Comparison of ENCODE assay signal across 8 mouse cellular contexts in genomic region chr5:35971841-35972578, GRCm38 (mm10).
DNase-seq lines count a peak whose midpoint lies in the region; ATAC-seq and TF ChIP-seq lines count a peak whose summit lies in the region.

No protein-coding gene starts in this region.

- WGBS in kidney, embryonic 15.5 days = 59% methylated on average over 10 of the region's 10 CpGs
- 65% methylated on average over 10 of the region's 10 CpGs for WGBS in spleen, adult 2 months

- H3K9ac ChIP-seq in kidney, embryonic 15.5 days = no peak overlapping the region

- no peak for ATAC-seq in kidney, embryonic 15.5 days (replicated peaks; ENCODE audit: low FRiP score)
- ATAC-seq in monocyte, adult 5-6 weeks (replicated peaks; ENCODE audit: insufficient number of reproducible peaks, low FRiP score, low TSS enrichment, poor library complexity, severe bottlenecking) = no peak

- H3K27me3 ChIP-seq in kidney, embryonic 15.5 days = no peaks in the 10 kb centered on the region
- no peaks in the 10 kb centered on the region for H3K27me3 ChIP-seq in spleen, adult 2 months (ENCODE audit: control insufficient read depth, insufficient read depth, low read length)

- H3K27ac ChIP-seq in kidney, embryonic 15.5 days = peak overlapping the region; percentile 82
- H3K27ac ChIP-seq in spleen, adult 2 months (ENCODE audit: insufficient read depth, low read length) = no peak overlapping the region

- intact Hi-C loops in gastrocnemius, postnatal 14 days (cut with DNase I; ENCODE audit: low total_unique reads) = loop anchor here (2.0 to 5.0 kb wide), 2 partner anchors 81 to 100 kb away; no protein-coding TSS in a partner anchor

- H3K4me3 ChIP-seq in kidney, embryonic 15.5 days (replicated peaks) = no peak overlapping the region
- H3K4me3 ChIP-seq in spleen, adult 2 months (ENCODE audit: extremely low read depth, insufficient read depth, insufficient read length) = no peak overlapping the region

- H3K9me3 ChIP-seq in kidney, embryonic 15.5 days (replicated peaks) = no peaks in the 10 kb centered on the region

- TF ChIP-seq CTCF in spleen, adult 2 months (IDR thresholded peaks at IDR 0.05; ENCODE audit: extremely low read depth, insufficient read depth, insufficient read length, insufficient replicate concordance) = peak; percentile 93; the same call in 1 of the 2 replicates

- peak; percentile 86 for DNase-seq in CD4-positive, CD25-positive, alpha-beta regulatory T cell, adult 2 months (ENCODE audit: low read depth, low spot score)
- DNase-seq in MN1 (ENCODE audit: low spot score) = peak; percentile 76
- peak; percentile 58 for DNase-seq in cerebellum, adult 9-11 months
- DNase-seq in gastrocnemius, postnatal 14 days = peak; percentile 83
- peak; percentile 83 for DNase-seq in lung, postnatal 14 days
- peak; percentile 12 to 57 for DNase-seq in spleen, adult 2 months (ENCODE audit: low read depth in 1 of 2, low spot score in 2 of 2)

- H3K4me1 ChIP-seq in kidney, embryonic 15.5 days = peaks cover 50% of the 10 kb centered on the region
- H3K4me1 ChIP-seq in spleen, adult 2 months (ENCODE audit: control insufficient read depth, insufficient read depth, insufficient read length) = peaks cover 3% of the 10 kb centered on the region; the same call in 1 of the 2 replicates

- H3K36me3 ChIP-seq in kidney, embryonic 15.5 days = peaks cover 55% of the 10 kb centered on the region
- H3K36me3 ChIP-seq in spleen, adult 2 months (ENCODE audit: control insufficient read depth, insufficient read depth, low read length) = no peaks in the 10 kb centered on the region

- TF ChIP-seq POLR2A in spleen, adult 2 months (IDR thresholded peaks at IDR 0.05; ENCODE audit: low read depth, low read length) = no peak

- H3K4me2 ChIP-seq in kidney, embryonic 15.5 days = no peak overlapping the region

Comparison
In these comparisons a context has a peak if more than half of its experiments do, and no peak if none do; other contexts are left out.
1. DNase-seq: peak in every context shown above with its lines; median percentile 86 in CD4-positive, CD25-positive, alpha-beta regulatory T cell, adult 2 months; 83 in gastrocnemius, postnatal 14 days; 83 in lung, postnatal 14 days; 76 in MN1; 58 in cerebellum, adult 9-11 months; 34 in spleen, adult 2 months.